Mouse (Mus musculus) forebrain, embryonic 13.5 days (tissue): Measurements from ENCODE around the gene Snrpb2. TPM values are rescaled to one million over a fixed set of nuclear protein-coding genes. Genes with fewer than 3 reads are reported as not detected.

Experiments
- ATAC-seq: fragments of 200-750 bp; cut with Nextera tagmentation; 2 replicates; pipeline ENCODE4 v1.8.0; 2017
- H3K27ac ChIP-seq: fragments of 300-500 bp; sonication (generic); 2 replicates; pipeline ENCODE4 v1.5.1; 2015; ENCODE audit warnings: inconsistent platforms, mild to moderate bottlenecking, moderate library complexity
- H3K27me3 ChIP-seq: fragments of 300-500 bp; sonication (generic); 2 replicates; pipeline ENCODE4 v1.6.1; 2015; ENCODE audit warnings: mild to moderate bottlenecking, inconsistent platforms
- H3K36me3 ChIP-seq: fragments of 300-500 bp; sonication (generic); 2 replicates; pipeline ENCODE4 v1.6.1; 2015; ENCODE audit warnings: mild to moderate bottlenecking, inconsistent platforms; ENCODE audit not compliant: poor library complexity, severe bottlenecking
- H3K4me1 ChIP-seq: fragments of 300-500 bp; sonication (generic); 2 replicates; pipeline ENCODE4 v1.6.1; 2015; ENCODE audit warnings: inconsistent platforms
- H3K4me2 ChIP-seq: fragments of 300-500 bp; sonication (generic); 2 replicates; pipeline ENCODE4 v1.6.1; 2015; ENCODE audit warnings: inconsistent platforms, mild to moderate bottlenecking, moderate library complexity
- H3K4me3 ChIP-seq: fragments of 300-500 bp; sonication (generic); 2 replicates; pipeline ENCODE4 v1.5.1; 2015; ENCODE audit warnings: mild to moderate bottlenecking, inconsistent platforms
- H3K9ac ChIP-seq: fragments of 300-500 bp; sonication (generic); 2 replicates; pipeline ENCODE4 v1.6.1; 2015; ENCODE audit warnings: mild to moderate bottlenecking, inconsistent platforms
- H3K9me3 ChIP-seq: fragments of 300-500 bp; sonication (generic); replicated peaks from 2 replicates; pipeline ENCODE4 v1.6.1; 2016; ENCODE audit warnings: inconsistent platforms
- WGBS: fragments of 180-500 bp; shearing (Covaris S2); methylation state at CpG from one replicate; pipeline ENCODE4 v1.1.7; 2015; 5-methylcytosine and 5-hydroxymethylcytosine counted together
- polyA plus RNA-seq: library from polyadenylated mRNA; unstranded; fragments of >200 nt; fragmentation: Nextera tagmentation; extraction: Ambion mirVana; gene quantifications from 2 replicates; pipeline ENCODE4 v1.2.1, GENCODE M21; 2015

The Snrpb2 gene
- polyA plus RNA-seq, 1 experiment from 2014 or later = 108 TPM

GRCm38 (mm10) chr2:143114716-143115115 lies 51.9 kb downstream of the Snrpb2 start:
- Histone ChIP-seq H3K27ac (no peak overlapping the region), H3K4me3 (no peak overlapping the region), H3K4me2 (no peak overlapping the region), H3K4me1 (no peaks in the 10 kb centered on the region), H3K9me3 (no peaks in the 10 kb centered on the region), H3K27me3 (no peaks in the 10 kb centered on the region), H3K9ac (no peak overlapping the region), H3K36me3 (no peaks in the 10 kb centered on the region)
- 69% methylated on average over 4 of the region's 4 CpGs for WGBS
- peak; percentile 9; the same call in 1 of the 2 replicates for ATAC-seq

GRCm38 (mm10) chr2:143117453-143117852 lies 54.6 kb downstream of the Snrpb2 start:
- ATAC-seq = no peak
- H3K36me3 ChIP-seq = no peaks in the 10 kb centered on the region
- H3K27ac ChIP-seq = no peak overlapping the region
- H3K4me2 ChIP-seq = no peak overlapping the region
- WGBS = 67% methylated on average over 3 of the region's 3 CpGs
- no peak overlapping the region for H3K9ac ChIP-seq
- H3K9me3 ChIP-seq = no peaks in the 10 kb centered on the region
- no peaks in the 10 kb centered on the region for H3K4me1 ChIP-seq
- H3K4me3 ChIP-seq = no peak overlapping the region
- no peaks in the 10 kb centered on the region for H3K27me3 ChIP-seq

DNA sequence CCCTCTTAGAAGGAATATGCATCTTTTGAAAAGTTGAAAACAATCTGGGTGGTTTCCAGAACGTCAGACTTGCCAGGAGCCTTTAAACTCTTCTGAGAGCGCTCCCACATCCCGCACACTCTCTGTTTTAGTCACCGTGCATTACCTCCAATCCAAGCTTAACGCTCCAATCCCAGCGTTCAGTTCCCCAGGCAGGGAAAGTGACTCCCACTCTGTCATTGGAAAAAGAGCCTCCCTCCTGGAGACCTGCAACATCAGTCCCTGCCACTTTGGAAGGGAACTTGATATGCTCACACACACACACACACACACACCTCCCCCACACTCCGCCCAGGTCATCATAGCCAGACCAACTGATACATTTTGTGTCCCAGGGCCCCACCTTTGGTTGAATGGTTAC lies 55.4 kb downstream of the Snrpb2 start:
- 84% methylated on average over 7 of the region's 7 CpGs for WGBS

More for the DNA sequence above, 55.4 kb downstream of the Snrpb2 start:
- Histone ChIP-seq H3K36me3 (no peaks in the 10 kb centered on the region), H3K9me3 (no peaks in the 10 kb centered on the region), H3K27me3 (no peaks in the 10 kb centered on the region), H3K9ac (no peak overlapping the region), H3K4me1 (no peaks in the 10 kb centered on the region), H3K4me3 (no peak overlapping the region), H3K4me2 (no peak overlapping the region), H3K27ac (no peak overlapping the region)
- no peak for ATAC-seq

Other genes with a start within 250 kb of the Snrpb2 start
- 4.1 and 4.2 TPM in 2 replicates for gene Kif16b, start 161.5 kb upstream of the Snrpb2 start, polyA plus RNA-seq
- gene Otor, start 15.4 kb downstream of the Snrpb2 start, polyA plus RNA-seq = 0.89 and 2.7 TPM in 2 replicates